Mouse (Mus musculus) layer of hippocampus, adult 8-10 months (tissue): ENCODE measurements around the gene Cyp4f18. TPM values are rescaled to one million over a fixed set of nuclear protein-coding genes. Genes with fewer than 3 reads are reported as not detected.
A peak's percentile ranks its signal among the peaks of the same experiment; 100 is the strongest.
"Not testable (repeated sequence)": the region's sequence is repeated elsewhere in the genome, so short reads cannot be mapped to it uniquely, and the experiment has no call there.

Experiments used
- DNase-seq, 2 experiments: peaks; one replicate each; pipeline ENCODE4 v3.0.0; 2022; ENCODE audit warnings: low spot score in 2 of 2
- total RNA-seq, 4 experiments: library from RNA; stranded (reverse); gene quantifications; 2 replicates each; pipeline ENCODE4 v1.2.4; 2022

Gene Cyp4f18
- total RNA-seq = not detected

DNA sequence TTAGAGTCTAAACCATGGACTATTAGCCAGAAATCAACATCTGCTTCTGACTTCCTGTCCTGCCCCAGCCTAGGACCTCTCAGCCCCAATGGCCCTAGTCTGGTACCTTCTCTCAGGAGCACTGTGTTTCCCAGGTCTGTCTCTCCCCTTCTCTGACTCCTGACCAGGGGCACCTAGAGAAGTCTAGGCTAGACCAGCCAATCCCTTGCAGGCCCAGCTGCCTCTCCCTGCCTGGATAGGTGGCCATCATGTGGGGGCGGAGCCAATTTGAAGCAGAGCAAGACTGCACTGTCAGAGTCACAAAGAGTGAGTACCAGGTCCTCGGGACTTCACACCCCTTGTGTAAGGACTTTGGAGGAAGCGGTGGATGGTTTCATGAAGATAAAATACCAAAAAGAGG, at the start of gene Cyp4f18:
Gene Cyp4f18 (minus strand): TSS at position 154 of the 400 bp plus-strand sequence.
- DNase-seq = no peak

DNA sequence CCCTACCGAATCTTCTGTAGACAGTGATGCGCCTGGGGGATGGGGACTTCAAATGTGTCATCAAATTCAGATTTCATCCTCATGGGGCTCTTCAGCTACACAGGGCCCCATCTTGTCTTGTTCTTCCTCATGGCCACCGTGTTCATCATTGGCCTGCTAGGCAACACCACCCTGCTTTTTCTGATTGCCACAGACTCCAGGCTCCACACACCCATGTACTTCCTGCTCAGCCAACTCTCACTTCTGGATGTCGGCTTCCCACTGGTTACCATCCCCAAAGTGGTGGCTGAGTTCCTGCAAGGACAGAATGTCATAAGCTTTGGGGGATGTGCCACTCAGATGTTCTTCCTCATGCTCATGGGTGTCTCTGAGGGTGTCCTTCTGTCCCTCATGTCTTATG, 48.2 kb upstream of the Cyp4f18 start:
- not testable (repeated sequence) for DNase-seq

DNA sequence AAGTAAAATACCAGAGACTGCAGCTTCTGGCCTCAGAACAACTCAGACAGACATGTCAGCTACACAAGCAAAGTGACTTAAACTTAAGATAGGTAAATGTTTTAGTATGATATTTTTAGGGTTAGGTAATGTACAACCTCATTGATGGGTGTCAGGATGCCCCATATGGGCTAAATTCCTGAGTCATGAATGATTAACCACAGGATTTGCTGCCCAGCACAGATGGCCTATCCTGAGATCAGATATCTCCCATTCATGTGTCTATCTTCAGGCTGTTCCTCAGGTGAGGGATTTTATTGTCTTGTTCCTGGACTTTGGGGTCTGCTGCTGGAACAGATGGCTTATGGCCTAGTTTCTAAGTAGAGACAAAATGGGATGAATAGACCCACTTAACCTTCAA, 45.2 kb upstream of the Cyp4f18 start:
- not testable (repeated sequence) for DNase-seq

DNA sequence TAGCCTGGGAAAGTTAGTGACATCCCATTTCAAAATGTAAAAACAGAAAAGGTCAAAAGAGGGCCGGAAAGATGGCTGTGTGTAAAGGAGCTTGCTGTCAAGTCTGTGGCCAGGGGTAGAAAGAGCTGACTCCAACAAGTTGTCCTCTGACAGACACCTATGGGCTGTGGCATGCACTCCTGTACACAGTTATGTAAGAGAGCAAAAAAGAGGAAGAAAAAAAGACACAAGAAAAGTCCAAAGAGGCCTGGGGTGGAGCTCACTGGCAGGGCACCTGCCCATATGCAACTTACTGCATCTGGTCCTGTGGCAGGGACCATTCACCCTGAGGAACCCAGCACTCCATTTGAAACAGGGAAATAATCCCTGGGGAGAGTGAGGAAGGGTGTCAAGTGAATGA, 33.1 kb upstream of the Cyp4f18 start:
- no peak for DNase-seq

DNA sequence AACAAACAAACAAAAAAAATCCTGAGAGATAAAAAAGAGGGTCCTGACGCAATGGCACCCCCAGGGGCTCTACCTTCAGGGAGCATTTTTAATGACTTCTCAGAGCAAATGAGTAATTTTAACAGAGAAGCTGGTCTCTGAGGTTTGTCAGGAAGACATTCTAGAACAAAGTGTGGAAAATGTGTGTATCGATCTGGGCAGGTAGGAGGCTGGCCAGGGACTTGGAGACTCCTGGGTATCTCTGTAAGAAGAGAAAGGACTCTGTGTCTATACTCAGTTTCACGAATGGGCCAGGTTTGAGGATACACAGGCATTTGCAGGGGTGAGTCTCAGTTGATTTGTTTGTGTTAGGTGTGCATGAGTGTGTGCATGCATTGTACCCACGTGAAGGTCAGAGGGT, 31.5 kb upstream of the Cyp4f18 start, which contains the start of gene Olfr372:
Gene Olfr372 (plus strand): TSS at position 301 of the 400 bp plus-strand sequence.
- not testable (repeated sequence) for DNase-seq

DNA sequence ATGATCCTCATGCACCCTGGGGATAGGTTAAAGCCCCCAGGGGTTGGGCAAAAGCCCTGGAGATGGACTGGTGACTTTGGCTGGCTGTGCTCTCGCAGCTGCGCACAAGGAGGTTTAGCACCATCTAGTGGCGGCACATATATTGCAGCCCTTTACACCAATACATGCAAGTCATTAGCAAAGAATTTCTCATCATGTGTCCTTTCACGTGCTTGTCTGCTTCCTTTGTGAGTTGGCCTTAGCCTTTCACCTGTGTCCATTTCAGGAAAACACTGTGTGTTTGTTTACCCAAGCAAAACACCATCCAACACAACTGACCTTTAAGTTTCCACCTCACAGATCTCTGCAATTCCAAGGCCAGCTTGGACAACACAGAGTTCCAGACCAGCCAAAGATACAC, 23.5 kb upstream of the Cyp4f18 start:
- DNase-seq = peak; percentile 14 to 62

DNA sequence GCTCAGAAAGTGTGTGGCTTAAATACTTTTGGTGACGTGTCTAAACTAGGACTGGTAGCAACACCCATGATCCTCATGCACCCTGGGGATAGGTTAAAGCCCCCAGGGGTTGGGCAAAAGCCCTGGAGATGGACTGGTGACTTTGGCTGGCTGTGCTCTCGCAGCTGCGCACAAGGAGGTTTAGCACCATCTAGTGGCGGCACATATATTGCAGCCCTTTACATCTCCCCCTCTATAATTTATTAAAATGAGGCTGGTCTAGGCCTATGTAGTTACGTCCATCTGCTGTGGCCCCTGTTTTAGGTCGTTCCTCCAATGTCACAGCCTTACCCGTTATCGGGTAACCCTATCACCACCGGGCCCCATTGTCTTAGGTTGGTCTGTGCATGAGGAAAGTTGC, 15.5 kb upstream of the Cyp4f18 start:
- DNase-seq = peak in 1 of 2 experiments; percentile 53

DNA sequence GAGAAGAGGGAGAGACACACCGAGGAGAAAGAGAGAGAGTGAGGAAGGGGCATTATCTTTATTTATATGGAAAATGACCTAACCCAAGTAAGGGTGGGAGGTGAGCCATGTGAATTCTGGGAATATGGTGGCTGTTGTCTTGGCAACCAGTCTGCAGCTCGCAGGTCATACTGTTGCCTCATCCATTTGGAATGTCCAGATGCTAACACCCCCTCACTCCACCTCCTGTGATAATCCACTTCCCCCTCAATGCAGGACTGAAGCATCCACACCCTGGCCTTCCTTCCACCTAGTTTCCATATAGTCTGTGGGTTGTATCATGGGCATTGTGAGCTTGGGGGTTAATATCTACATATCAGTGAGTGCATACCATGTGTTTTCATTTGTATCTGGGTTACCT, 10.4 kb upstream of the Cyp4f18 start:
- DNase-seq = no peak

DNA sequence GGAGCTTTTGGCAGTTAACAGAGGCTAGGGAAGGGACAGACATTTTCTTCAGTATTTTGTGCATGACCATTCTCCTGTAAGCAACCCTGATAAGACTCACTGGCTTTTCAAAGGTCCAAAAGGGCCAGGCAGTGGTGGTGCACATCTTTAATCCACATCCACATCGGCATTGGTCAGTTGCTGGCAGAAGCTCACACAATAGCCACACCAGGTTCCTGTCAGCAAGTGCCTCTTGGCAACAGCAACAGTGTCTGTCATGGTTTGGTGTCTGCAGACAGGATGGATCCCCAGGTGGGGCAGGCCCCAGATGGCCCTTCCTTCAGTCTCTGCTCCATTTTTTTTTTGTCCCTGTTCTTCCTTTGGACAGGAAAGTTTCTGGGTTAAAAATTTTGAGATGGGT, 9.6 kb upstream of the Cyp4f18 start:
- not testable (repeated sequence) for DNase-seq

DNA sequence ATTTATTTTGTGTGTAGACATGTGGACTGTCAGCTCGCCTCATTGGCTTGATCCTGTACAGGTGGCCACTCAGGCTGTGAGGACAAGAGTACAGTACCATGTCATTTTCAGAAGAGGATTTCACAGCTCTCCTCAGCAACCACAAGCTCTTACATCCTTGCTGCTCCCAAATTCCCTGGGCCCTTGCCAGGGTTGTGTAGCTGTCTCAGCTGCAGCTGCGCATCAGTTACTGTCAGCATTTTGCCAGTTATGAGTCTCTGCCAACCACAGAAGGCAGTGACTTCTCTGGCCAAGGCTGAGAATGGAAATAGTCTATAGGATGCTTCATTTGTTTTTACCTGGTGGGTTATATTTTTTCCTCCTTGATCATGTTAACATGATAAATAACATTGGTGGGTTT, 8.7 kb upstream of the Cyp4f18 start:
- peak; percentile 10 to 18 for DNase-seq

DNA sequence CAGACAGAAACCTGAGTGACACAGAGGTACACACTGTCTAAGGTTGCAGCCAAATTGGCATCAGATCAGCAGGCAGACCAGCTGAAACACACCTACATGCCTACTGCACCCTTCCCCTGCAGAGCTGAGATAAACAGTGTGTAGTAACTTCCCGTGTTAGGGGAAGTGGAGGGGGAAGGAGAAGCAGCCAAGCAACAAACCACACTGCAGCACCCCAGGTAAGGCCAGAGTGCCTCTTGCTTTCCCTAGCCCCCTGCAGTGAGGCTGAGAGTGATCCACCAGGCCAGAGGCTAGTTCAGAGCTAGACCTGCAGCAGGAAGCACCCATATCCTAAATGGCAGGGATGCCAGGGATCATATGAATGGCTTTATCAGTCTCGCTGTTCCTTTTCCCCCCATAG, 7.9 kb upstream of the Cyp4f18 start:
- DNase-seq = not testable (repeated sequence)

DNA sequence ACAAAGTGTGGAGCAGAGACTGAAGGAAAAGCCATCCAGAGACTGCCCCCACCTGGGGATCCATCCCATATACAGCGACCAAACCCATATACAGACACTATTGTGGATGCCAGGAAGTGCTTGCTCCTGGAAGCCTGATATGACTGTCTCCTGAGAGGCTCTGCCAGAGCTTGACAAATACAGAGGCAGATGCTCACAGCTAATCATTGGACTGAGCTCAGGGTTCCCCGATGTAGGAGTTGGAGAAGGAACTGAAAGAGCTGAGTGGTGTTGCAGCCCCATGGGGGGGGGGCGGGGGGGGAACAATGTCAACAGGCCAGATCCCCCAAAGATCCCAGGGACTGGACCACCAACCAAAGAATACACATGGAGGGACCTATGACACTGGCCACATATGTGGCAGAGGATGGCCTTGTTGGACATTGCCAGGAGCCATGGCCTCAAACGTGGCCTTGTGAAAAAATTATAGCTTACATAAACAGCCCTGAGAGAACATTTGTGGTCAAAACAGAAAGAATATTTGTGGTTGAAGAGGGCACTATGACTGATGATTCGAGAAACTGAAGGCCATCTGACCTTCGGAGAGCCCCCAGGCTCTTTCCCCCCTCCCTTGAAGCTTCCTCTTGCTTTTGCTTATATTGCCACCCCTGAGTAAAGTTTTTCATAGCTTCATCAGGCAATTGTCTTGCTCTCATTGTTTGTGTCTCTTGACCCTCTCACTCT, 4.2 kb upstream of the Cyp4f18 start:
- not testable (repeated sequence) for DNase-seq

DNA sequence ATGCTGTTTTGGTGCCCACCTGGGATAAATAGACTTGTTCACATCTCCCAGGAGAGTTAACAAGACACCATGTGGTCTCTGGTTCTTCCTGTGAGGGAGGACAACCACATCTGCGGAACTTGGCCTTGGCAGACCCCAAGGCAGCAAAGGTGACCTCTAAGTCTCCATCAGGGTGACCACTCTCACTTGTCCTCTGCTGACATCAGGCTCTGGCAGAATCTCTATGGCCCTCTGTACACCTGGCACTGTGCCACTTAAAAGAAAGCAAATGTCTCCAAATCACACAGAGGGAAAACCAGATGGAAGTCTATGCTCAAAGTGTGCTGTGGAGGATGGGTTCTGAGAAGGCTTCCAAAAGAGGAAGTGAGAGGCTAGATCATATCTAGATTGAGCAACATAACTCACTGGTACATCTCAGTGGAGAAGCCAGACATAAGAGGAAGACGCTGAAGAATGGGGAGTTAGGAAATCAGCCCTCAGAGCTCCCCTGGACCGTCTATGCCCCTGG, 1.2 kb downstream of the Cyp4f18 start:
- DNase-seq = no peak

DNA sequence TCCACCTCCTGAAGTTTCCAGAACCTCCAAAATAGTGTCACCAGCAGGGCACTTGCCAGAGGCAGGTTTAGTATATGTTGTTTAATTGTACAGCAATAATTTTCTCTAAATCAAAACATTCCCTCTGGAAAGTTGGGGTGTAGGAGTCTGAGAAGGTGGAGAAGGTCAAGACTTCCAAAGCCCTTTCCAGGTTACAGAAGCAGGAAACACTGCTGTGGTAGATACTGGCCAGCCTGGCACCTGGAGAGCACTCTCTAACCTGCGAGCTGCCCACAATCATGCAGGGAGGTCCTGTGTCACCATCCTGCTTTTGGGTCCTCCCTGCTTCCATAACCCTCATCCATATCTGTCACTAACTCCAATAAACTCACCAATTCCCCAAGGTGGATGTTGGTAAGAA, 2.7 kb downstream of the Cyp4f18 start:
- DNase-seq = no peak

DNA sequence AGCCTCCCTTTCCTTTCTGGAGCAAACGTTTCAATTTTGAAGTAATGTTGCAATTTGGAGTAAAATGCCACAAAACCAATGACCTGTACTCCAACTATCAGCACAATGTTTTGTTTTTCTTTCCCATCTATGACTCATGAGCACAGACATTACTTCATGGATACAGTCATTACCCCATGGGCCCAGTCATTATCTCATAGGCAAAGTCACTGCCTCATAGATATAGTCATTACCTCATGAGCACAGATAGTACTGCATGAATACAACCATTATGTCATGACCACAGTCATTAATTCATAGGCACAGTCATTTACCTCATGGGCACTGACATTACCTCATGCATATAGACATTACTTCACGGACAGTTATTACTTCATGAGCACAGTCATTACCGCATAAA, 3.5 kb downstream of the Cyp4f18 start:
- DNase-seq = no peak

DNA sequence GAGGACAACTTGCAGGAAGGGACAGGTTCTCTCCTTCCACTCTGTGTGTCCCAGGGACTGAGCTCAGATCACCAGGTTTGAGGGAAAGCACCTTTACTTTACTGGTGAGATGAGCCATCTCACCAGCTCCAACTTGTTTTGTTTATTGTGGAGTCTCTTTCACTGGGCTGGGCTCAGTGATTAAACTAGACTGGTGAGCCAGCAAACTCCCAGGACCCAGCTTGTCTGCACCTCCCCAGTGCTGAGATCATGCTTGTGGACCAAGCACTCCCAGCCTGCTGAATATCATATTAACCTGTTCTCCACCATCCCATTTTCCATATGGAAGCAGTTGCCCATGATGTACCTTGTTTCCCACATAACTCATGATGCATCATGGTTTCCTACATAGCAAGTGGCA, 6.5 kb downstream of the Cyp4f18 start:
- no peak for DNase-seq

DNA sequence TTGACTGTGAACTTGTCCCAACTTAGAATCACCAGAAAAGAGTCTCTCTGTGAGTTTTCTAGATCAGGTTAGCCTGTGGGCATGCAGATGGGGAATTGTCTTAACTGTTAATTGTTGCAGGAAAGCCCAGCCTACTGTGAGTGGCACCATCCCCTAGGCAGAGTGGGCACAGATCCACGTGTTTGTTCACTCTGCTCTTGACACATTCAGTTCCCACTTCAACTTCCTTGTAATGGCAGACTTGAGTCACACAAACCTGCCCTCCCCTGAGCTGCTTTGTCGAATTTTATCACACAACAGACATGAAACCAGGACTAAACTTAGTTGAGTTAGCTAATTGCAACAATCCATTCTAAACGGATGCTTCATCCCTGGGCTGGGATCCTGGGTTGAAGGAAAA, 9.2 kb downstream of the Cyp4f18 start:
- no peak for DNase-seq

DNA sequence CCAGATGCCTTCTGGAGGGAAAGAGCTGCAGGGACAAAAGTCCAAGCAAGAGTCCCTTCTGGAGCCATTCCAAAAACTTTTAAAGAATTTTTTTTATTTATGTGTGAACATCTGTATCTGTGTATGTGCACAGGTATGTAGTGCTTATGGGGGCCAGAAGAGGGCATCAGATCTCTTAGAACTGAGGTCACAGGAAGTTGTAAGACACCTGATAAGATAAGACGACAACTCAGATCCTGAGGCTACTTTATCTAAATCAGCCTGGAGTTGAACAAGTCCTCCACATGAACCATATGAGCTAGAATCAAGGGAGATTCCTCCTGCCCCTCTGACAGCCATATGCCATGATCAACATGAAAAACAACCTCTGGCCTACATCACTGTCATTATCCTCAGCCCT, 10.0 kb downstream of the Cyp4f18 start:
- DNase-seq = no peak

DNA sequence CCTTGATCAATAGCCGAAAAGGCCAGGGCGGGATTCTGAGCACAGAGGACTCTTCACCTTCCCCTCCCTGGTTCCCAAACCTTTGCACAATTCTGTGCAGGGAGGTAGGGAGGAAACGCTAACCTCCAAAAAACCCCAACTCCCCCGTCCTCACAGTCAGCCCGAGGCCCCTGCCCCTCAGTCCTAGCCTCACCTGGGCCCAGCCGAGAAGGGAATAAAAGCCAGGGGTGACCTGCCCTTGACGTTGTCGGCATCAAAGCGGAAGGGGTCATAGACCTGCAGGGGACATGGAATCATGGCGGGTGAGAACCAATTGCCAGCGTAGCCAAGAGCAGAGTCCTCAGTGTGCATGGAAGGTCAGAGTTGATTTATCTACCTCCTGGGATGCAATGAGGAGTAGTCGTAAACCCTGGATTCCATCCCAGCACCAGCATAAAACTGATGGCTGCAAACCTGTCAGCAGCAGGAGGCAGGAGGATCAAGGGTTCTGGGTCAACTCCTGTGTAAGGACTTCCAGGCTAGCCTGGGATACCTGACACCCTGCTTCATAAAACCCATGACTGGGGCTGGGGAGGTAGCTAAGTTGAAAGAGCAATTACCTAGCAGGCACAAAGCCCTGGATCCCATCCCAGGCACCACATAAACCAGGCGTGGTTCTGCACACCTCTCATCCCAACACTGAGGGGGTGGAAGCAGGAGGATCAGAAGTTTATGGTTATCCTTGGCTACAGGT, 20.4 kb downstream of the Cyp4f18 start:
- no peak for DNase-seq

DNA sequence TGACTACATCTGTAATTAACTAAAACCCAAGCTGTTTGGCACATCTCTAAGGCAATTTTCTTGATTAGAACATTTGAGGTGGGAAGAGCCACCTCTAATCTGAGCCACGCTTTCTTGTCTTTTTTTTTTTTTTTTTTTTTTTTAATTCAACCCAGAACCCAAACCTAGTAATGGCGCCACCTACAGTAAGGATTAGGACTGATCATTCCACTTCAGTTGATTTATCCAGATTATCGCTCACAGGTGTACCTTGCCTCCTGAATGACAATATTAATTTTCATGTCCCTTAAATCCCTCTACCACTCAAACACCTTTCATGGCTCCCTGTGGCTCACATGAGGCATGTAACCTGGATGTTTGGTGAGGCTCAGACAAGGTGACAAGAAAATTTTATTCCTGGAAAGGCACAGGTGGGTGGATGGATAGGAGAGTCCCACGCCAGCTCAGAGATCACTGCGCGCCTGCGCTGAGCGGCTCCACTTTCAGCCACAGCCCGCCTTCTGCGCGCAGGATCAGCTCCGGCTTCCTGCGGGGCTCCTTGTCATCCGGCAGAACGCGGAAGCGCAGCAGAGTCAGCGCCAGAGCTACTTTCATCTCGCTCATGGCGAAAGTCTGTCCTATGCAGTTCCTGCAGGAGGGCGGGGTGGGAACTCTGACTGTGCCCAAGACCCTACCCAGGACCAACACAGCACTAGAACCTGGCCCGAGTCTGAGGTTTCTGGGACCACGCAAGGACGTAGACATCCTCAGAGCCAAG, 21.1 kb downstream of the Cyp4f18 start:
- peak; percentile 55 to 71 for DNase-seq

DNA sequence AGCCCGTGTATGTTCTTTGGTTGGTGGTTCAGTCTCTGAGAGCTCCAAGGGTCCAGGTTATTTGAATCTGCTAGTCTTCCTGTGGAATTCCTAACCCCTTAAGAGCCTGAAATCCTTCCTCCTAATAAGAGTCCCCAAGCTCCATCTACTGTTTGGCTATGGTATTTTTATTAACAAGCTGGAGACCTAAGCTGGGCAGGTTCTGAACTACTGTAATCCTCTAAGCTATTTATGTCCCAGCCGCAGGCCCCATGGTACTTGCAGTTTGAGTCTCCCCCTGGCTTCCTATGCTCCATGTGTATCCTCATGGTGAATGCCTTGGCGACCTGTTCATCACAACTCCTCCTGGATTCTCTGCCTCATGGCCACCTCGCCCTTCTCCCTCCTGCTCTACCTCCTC, 24.8 kb downstream of the Cyp4f18 start:
- DNase-seq = no peak

DNA sequence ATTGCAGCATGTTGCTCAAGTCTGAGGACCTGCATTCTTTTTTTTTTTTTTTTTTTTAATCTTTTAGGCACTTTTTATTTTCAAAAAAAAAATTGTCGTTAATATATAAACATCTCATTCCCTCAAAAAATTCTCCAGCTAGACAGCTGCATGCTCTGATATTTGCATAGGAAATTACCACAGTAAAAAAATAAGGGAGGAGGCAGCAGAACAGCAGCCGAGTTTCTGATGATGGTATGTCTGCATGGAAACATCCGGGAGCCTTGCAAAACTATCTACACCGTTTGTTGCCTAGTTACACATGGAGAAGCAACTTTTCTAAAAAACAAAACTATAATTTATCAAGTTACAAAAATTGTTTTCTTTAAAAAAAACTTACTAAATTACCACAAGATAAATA, 28.0 kb downstream of the Cyp4f18 start:
- DNase-seq = no peak
